Mouse (Mus musculus) liver, postnatal 0 days (tissue): ENCODE results near the gene Lrrc20.

Source experiments
- CTCF ChIP-seq: sonication (generic); IDR thresholded peaks from 2 replicates; pipeline ENCODE4 v1.5.1; 2016; ENCODE audit warnings: antibody characterized with exemption, low read depth
- EP300 ChIP-seq: IDR thresholded peaks from 2 replicates; pipeline ENCODE4 v1.6.1; 2016; ENCODE audit warnings: antibody characterized with exemption, low read depth, mild to moderate bottlenecking

DNA sequence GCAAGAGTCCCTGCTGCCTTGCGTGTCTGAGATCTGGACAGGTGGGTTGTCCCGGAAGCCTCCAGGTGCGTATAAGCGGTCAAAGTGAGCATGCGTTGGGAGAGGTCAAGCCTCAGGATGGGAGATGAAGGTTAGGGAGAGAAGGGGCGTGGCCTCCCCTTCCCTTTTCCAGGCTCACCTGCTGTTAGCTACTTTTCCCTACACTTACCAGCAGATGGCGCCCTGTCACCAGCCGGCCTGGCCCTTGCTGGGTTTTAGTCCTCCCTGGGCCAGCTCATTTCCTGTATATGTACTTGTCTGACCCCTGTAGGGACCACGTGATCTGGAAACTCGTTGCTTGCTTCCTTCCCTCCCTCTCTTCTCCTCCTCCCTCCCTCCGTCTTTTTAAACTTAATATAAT, 16.4 kb downstream of the Lrrc20 start:
- TF ChIP-seq CTCF (peak; percentile 99), EP300 (no peak; the same call in 1 of the 2 replicates)
